Comparison of ENCODE assay signal across 8 mouse cellular contexts in the genomic region with DNA sequence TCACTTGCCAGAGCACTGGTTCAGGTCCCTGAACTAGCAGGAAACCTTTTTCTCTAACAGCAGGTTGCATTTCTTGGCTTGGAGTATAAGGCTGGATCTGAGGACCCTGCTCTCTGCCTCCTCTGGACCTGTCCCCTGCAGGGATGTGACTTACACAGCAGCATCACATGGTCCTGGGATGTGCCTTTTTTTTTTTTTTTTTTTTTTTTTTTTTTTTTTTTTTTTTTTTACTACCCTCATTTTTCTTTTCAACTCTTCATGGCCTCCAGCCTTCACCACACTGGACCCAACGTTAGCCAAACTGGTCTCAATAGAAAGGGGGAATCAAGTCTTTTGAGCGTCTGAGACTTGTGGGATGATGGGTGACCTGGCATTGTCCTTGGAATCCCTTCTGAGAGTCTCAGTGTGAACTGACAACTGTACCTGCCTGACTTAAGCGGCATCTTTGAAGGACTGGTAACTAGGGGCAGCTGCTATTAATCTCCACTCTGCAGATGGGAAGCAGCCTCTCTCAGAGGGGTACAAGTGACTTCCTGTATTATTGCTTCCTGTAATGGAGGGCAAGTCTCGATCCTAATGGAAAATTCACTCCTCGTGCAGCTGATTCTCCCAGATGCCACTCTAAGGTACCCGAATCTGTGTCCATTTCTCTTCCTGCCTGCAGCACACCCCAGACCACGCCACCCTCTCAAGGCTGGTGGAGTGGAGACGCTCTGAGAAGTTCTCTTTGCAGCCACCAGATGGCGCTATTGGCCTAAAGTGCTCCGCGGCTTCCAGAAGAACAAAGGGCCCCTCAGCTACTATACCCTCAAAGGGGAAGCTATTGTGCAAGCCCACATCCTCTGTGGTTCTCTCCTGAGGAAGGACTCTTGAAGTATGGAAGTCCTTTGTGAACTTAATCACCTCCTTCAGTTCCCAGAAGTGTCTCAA. TPM values are rescaled to one million over a fixed set of nuclear protein-coding genes. Genes with fewer than 3 reads are reported as not detected.
DNase-seq lines count a peak whose midpoint lies in the region; ATAC-seq and TF ChIP-seq lines count a peak whose summit lies in the region.

No protein-coding gene starts in this region.

- H3K4me3 ChIP-seq in ES-Bruce4 (ENCODE audit: low read depth, low read length), result no peak overlapping the region
- H3K4me3 ChIP-seq in forebrain, embryonic 12.5 days (replicated peaks), result no peak overlapping the region
- H3K4me3 ChIP-seq in layer of hippocampus, adult 2 months, result no peak overlapping the region
- H3K4me3 ChIP-seq in lung, embryonic 14.5 days (ENCODE audit: low read depth, low read length), result no peak overlapping the region

- peak; percentile 92 for ATAC-seq in forebrain, embryonic 12.5 days (ENCODE audit: low FRiP score)
- ATAC-seq in lung, embryonic 14.5 days (ENCODE audit: insufficient read depth), result peak; percentile 92; the same call in 1 of the 2 replicates
- ATAC-seq in neutrophil, adult 5-6 weeks (ENCODE audit: extremely low read depth, insufficient number of reproducible peaks, low FRiP score, poor library complexity, severe bottlenecking), result peak; percentile 88

- TF ChIP-seq CTCF in ES-Bruce4 (IDR thresholded peaks at IDR 0.05; ENCODE audit: low read depth, low read length), result peak; percentile 92
- TF ChIP-seq CTCF in layer of hippocampus, adult 2 months (conservative IDR thresholded peaks at IDR 0.05), result peak; percentile 99
- peak; percentile 96 for TF ChIP-seq CTCF in lung, embryonic 14.5 days (IDR thresholded peaks at IDR 0.05; ENCODE audit: low read depth)

- intact Hi-C loops in heart, postnatal 25 days (cut with DNase I), result loop anchor here (1.0 to 5.0 kb wide), 2 partner anchors 112 to 132 kb away; partner anchors contain the start of gene Ddx41

- no peak overlapping the region for H3K27ac ChIP-seq in ES-Bruce4 (ENCODE audit: insufficient read depth, low read length)
- peak overlapping the region; percentile 71 for H3K27ac ChIP-seq in forebrain, embryonic 12.5 days
- peak overlapping the region; percentile 81 for H3K27ac ChIP-seq in layer of hippocampus, adult 2 months
- H3K27ac ChIP-seq in lung, embryonic 14.5 days (ENCODE audit: low read depth), result no peak overlapping the region

- no peaks in the 10 kb centered on the region for H3K4me1 ChIP-seq in ES-Bruce4 (ENCODE audit: control insufficient read depth, insufficient read depth, low read length)
- peaks cover 25% of the 10 kb centered on the region for H3K4me1 ChIP-seq in forebrain, embryonic 12.5 days
- no peaks in the 10 kb centered on the region for H3K4me1 ChIP-seq in lung, embryonic 14.5 days (ENCODE audit: insufficient read depth)

- peak overlapping the region; percentile 17 for H3K4me2 ChIP-seq in forebrain, embryonic 12.5 days
- H3K4me2 ChIP-seq in lung, embryonic 14.5 days, result no peak overlapping the region

- no peak for TF ChIP-seq EP300 in ES-Bruce4 (IDR thresholded peaks at IDR 0.05; ENCODE audit: insufficient read depth, low read depth, low read length)

- DNase-seq in c-Kit-positive CD71-positive TER-119-negative erythroid progenitor cells, embryonic 14.5 days (ENCODE audit: low read depth), result peak; percentile 47
- peak; percentile 46 for DNase-seq in heart, postnatal 25 days (ENCODE audit: low spot score)
- peak; percentile 82 to 83 for DNase-seq in layer of hippocampus, adult 2 months (ENCODE audit: low spot score in 2 of 2)
- DNase-seq in lung, embryonic 14.5 days, result peak; percentile 96
- DNase-seq in testis, postnatal 14 days (ENCODE audit: low spot score), result peak; percentile 67

- WGBS in forebrain, embryonic 12.5 days, result 14% methylated on average over 11 of the region's 11 CpGs
- 12% methylated on average over 11 of the region's 11 CpGs for WGBS in lung, embryonic 14.5 days

- H3K9me3 ChIP-seq in ES-Bruce4 (replicated peaks; ENCODE audit: control insufficient read depth, insufficient read depth, low read length, poor library complexity, severe bottlenecking), result no peaks in the 10 kb centered on the region
- H3K9me3 ChIP-seq in forebrain, embryonic 12.5 days, result no peaks in the 10 kb centered on the region
- H3K9me3 ChIP-seq in lung, embryonic 14.5 days (ENCODE audit: low read depth, low read length), result no peaks in the 10 kb centered on the region

- H3K9ac ChIP-seq in ES-Bruce4 (ENCODE audit: low read depth, poor library complexity, severe bottlenecking), result no peak overlapping the region
- peak overlapping the region; percentile 40; the same call in 1 of the 2 replicates for H3K9ac ChIP-seq in forebrain, embryonic 12.5 days
- H3K9ac ChIP-seq in lung, embryonic 14.5 days, result 0 out of 2 replicates have a peak overlapping the region, but pooled peaks have one; percentile 7

- TF ChIP-seq POLR2A in ES-Bruce4 (IDR thresholded peaks at IDR 0.05; ENCODE audit: insufficient read depth, low read length), result no peak

- H3K36me3 ChIP-seq in ES-Bruce4 (ENCODE audit: control insufficient read depth, insufficient read depth, low read length, poor library complexity, severe bottlenecking), result no peaks in the 10 kb centered on the region
- H3K36me3 ChIP-seq in forebrain, embryonic 12.5 days (replicated peaks), result no peaks in the 10 kb centered on the region
- H3K36me3 ChIP-seq in lung, embryonic 14.5 days (ENCODE audit: insufficient read depth), result no peaks in the 10 kb centered on the region

- H3K27me3 ChIP-seq in ES-Bruce4 (ENCODE audit: control insufficient read depth, insufficient read depth, low read length, poor library complexity, severe bottlenecking), result no peaks in the 10 kb centered on the region
- H3K27me3 ChIP-seq in forebrain, embryonic 12.5 days, result peaks cover 20% of the 10 kb centered on the region
- H3K27me3 ChIP-seq in lung, embryonic 14.5 days (ENCODE audit: insufficient read depth, low read length), result 0 out of 2 replicates have a peak, but pooled peaks cover 2% of the 10 kb centered on the region

RNA-seq across cellular contexts. Expression of gene Slc34a1, which starts 7.1 kb away (rescaled TPM):
- polyA plus RNA-seq in ES-Bruce4 (2011; ENCODE audit: insufficient read depth, insufficient read length, low read depth, missing spikeins), result not detected in 2 replicates
- not detected in 2 replicates for polyA plus RNA-seq in forebrain, embryonic 12.5 days (2016; fragmentation: Nextera tagmentation; extraction: Ambion mirVana)
- not detected for total RNA-seq in heart, postnatal 25 days (2021)
- under 1 TPM in 1 of 2 experiments, not detected in 1; 0.15 TPM for total RNA-seq in layer of hippocampus, adult 2 months (2021)
- polyA plus RNA-seq in lung, embryonic 14.5 days (2014; fragmentation: Nextera tagmentation; extraction: Ambion mirVana), result not detected in 2 replicates
- 0.25 and 0.35 TPM in 2 replicates for total RNA-seq in neutrophil, adult 5-6 weeks (2017)

RNA-seq across cellular contexts. Expression of gene Pfn3, which starts 9.9 kb away (rescaled TPM):
- not detected in 2 replicates for polyA plus RNA-seq in ES-Bruce4 (2011; ENCODE audit: insufficient read depth, insufficient read length, low read depth, missing spikeins)
- polyA plus RNA-seq in forebrain, embryonic 12.5 days (2016; fragmentation: Nextera tagmentation; extraction: Ambion mirVana), result not detected in 2 replicates
- not detected for total RNA-seq in heart, postnatal 25 days (2021)
- total RNA-seq in layer of hippocampus, adult 2 months (2021), result not detected
- not detected in 2 replicates for polyA plus RNA-seq in lung, embryonic 14.5 days (2014; fragmentation: Nextera tagmentation; extraction: Ambion mirVana)
- total RNA-seq in neutrophil, adult 5-6 weeks (2017), result not detected in 2 replicates

RNA-seq across cellular contexts. Expression of gene F12, which starts 21.5 kb away (rescaled TPM):
- not detected in 2 replicates for polyA plus RNA-seq in ES-Bruce4 (2011; ENCODE audit: insufficient read depth, insufficient read length, low read depth, missing spikeins)
- not detected in 2 replicates for polyA plus RNA-seq in forebrain, embryonic 12.5 days (2016; fragmentation: Nextera tagmentation; extraction: Ambion mirVana)
- not detected for total RNA-seq in heart, postnatal 25 days (2021)
- under 1 TPM; 0.44 to 0.93 TPM for total RNA-seq in layer of hippocampus, adult 2 months (2021)
- polyA plus RNA-seq in lung, embryonic 14.5 days (2014; fragmentation: Nextera tagmentation; extraction: Ambion mirVana), result not detected in 2 replicates
- 2.6 and 2.8 TPM in 2 replicates for total RNA-seq in neutrophil, adult 5-6 weeks (2017)

RNA-seq across cellular contexts. Expression of gene Rgs14, which starts 35.6 kb away (rescaled TPM):
- polyA plus RNA-seq in ES-Bruce4 (2011; ENCODE audit: insufficient read depth, insufficient read length, low read depth, missing spikeins), result 2.8 and 3.6 TPM in 2 replicates
- 0.64 TPM in 1 of 2 replicates, not detected in the other for polyA plus RNA-seq in forebrain, embryonic 12.5 days (2016; fragmentation: Nextera tagmentation; extraction: Ambion mirVana)
- total RNA-seq in heart, postnatal 25 days (2021), result under 1 TPM; 0.50 to 0.57 TPM
- total RNA-seq in layer of hippocampus, adult 2 months (2021), result 100 to 1,000 TPM; 113 to 119 TPM
- 0.69 and 1.0 TPM in 2 replicates for polyA plus RNA-seq in lung, embryonic 14.5 days (2014; fragmentation: Nextera tagmentation; extraction: Ambion mirVana)
- total RNA-seq in neutrophil, adult 5-6 weeks (2017), result 85.4 and 90.5 TPM in 2 replicates

RNA-seq across cellular contexts. Expression of gene Grk6, which starts 39.8 kb away (rescaled TPM):
- 58.2 and 63.4 TPM in 2 replicates for polyA plus RNA-seq in ES-Bruce4 (2011; ENCODE audit: insufficient read depth, insufficient read length, low read depth, missing spikeins)
- 54.2 and 58.1 TPM in 2 replicates for polyA plus RNA-seq in forebrain, embryonic 12.5 days (2016; fragmentation: Nextera tagmentation; extraction: Ambion mirVana)
- 10 to 100 TPM; 17.5 to 18.6 TPM for total RNA-seq in heart, postnatal 25 days (2021)
- 10 to 100 TPM; 64.8 to 65.8 TPM for total RNA-seq in layer of hippocampus, adult 2 months (2021)
- polyA plus RNA-seq in lung, embryonic 14.5 days (2014; fragmentation: Nextera tagmentation; extraction: Ambion mirVana), result 64.3 and 71.0 TPM in 2 replicates
- total RNA-seq in neutrophil, adult 5-6 weeks (2017), result 362 and 371 TPM in 2 replicates

Comparison
In these comparisons a context has a peak if more than half of its experiments do, and no peak if none do; other contexts are left out.
1. H3K27ac ChIP-seq: peak in forebrain, embryonic 12.5 days (single experiment) and layer of hippocampus, adult 2 months (single experiment); none in ES-Bruce4 (single experiment) and lung, embryonic 14.5 days (single experiment).
2. DNase-seq: peak in every context shown above with its lines; median percentile 96 in lung, embryonic 14.5 days; 82 in layer of hippocampus, adult 2 months; 67 in testis, postnatal 14 days; 47 in c-Kit-positive CD71-positive TER-119-negative erythroid progenitor cells, embryonic 14.5 days; 46 in heart, postnatal 25 days.
3. Peak in every context shown above with its lines, with median percentiles within 50 percentile points of each other: CTCF ChIP-seq and ATAC-seq.